ENCODE assay signal across 13 mouse cellular contexts in genomic region chr4:139477983-139478382, GRCm38 (mm10). TPM values are rescaled to one million over a fixed set of nuclear protein-coding genes. Genes with fewer than 3 reads are reported as not detected.
A peak's percentile ranks its signal among the peaks of the same experiment; 100 is the strongest.
DNase-seq lines count a peak whose midpoint lies in the region; ATAC-seq and TF ChIP-seq lines count a peak whose summit lies in the region.
"Had no signal": no experiment of that assay in that cellular context is flagged by ENCODE, and none has a peak within 500 bp of the region (broad histone marks: within the 10 kb centered on the region; RNA-seq: fewer than 3 reads in every experiment).

No protein-coding gene starts in this region.

- no peak overlapping the region for H3K4me2 ChIP-seq in hindbrain, embryonic 11.5 days (replicated peaks; ENCODE audit: low read depth, low read length)
- H3K4me2 ChIP-seq in midbrain, postnatal 0 days (ENCODE audit: low read depth, low read length, poor library complexity, severe bottlenecking), result no peak overlapping the region
- no peak overlapping the region for H3K4me2 ChIP-seq in forebrain, embryonic 12.5 days
- H3K4me2 ChIP-seq: liver, embryonic 15.5 days had no signal

- H3K9me3 ChIP-seq in hindbrain, embryonic 11.5 days (ENCODE audit: control insufficient read depth, low read length), result no peaks in the 10 kb centered on the region
- no peaks in the 10 kb centered on the region for H3K9me3 ChIP-seq in hindbrain, embryonic 10.5 days
- no peaks in the 10 kb centered on the region for H3K9me3 ChIP-seq in midbrain, postnatal 0 days (ENCODE audit: low read length)
- no peaks in the 10 kb centered on the region for H3K9me3 ChIP-seq in midbrain, embryonic 10.5 days (replicated peaks)
- H3K9me3 ChIP-seq in forebrain, embryonic 12.5 days, result no peaks in the 10 kb centered on the region
- H3K9me3 ChIP-seq: G1E; liver, embryonic 15.5 days had no signal

- TF ChIP-seq CTCF in midbrain, postnatal 0 days (IDR thresholded peaks at IDR 0.05), result peak; percentile 44

- no peaks in the 10 kb centered on the region for H3K27me3 ChIP-seq in hindbrain, embryonic 11.5 days (ENCODE audit: control insufficient read depth, insufficient read depth, low read length)
- no peaks in the 10 kb centered on the region for H3K27me3 ChIP-seq in hindbrain, embryonic 10.5 days (ENCODE audit: insufficient read depth, poor library complexity, severe bottlenecking)
- H3K27me3 ChIP-seq in midbrain, postnatal 0 days (ENCODE audit: insufficient read depth, low read length), result no peaks in the 10 kb centered on the region
- no peaks in the 10 kb centered on the region for H3K27me3 ChIP-seq in midbrain, embryonic 10.5 days (ENCODE audit: low read depth, poor library complexity, severe bottlenecking)
- no peaks in the 10 kb centered on the region for H3K27me3 ChIP-seq in forebrain, embryonic 12.5 days
- H3K27me3 ChIP-seq: liver, embryonic 15.5 days had no signal

- H3K9ac ChIP-seq in hindbrain, embryonic 11.5 days (ENCODE audit: low read depth, low read length), result no peak overlapping the region
- H3K9ac ChIP-seq in midbrain, postnatal 0 days (replicated peaks; ENCODE audit: low read length, poor library complexity, severe bottlenecking), result no peak overlapping the region
- H3K9ac ChIP-seq in forebrain, embryonic 12.5 days, result no peak overlapping the region
- H3K9ac ChIP-seq: liver, embryonic 15.5 days had no signal

- no peaks in the 10 kb centered on the region for H3K4me1 ChIP-seq in hindbrain, embryonic 11.5 days (replicated peaks; ENCODE audit: control insufficient read depth, insufficient read depth, low read length)
- no peaks in the 10 kb centered on the region for H3K4me1 ChIP-seq in hindbrain, embryonic 10.5 days (replicated peaks)
- H3K4me1 ChIP-seq in midbrain, postnatal 0 days (ENCODE audit: insufficient read depth, low read length), result no peaks in the 10 kb centered on the region
- no peaks in the 10 kb centered on the region for H3K4me1 ChIP-seq in midbrain, embryonic 10.5 days
- peaks cover 3% of the 10 kb centered on the region; the same call in 1 of the 2 replicates for H3K4me1 ChIP-seq in forebrain, embryonic 12.5 days
- H3K4me1 ChIP-seq: liver, embryonic 15.5 days had no signal

- ATAC-seq in hindbrain, embryonic 11.5 days (ENCODE audit: low FRiP score), result no peak
- ATAC-seq in midbrain, postnatal 0 days (ENCODE audit: low FRiP score), result no peak
- ATAC-seq in forebrain, embryonic 12.5 days (ENCODE audit: low FRiP score), result no peak

- peaks cover 38% of the 10 kb centered on the region for H3K36me3 ChIP-seq in hindbrain, embryonic 11.5 days (ENCODE audit: control insufficient read depth, insufficient read depth, low read length)
- H3K36me3 ChIP-seq in hindbrain, embryonic 10.5 days, result peaks cover 100% of the 10 kb centered on the region
- H3K36me3 ChIP-seq in midbrain, postnatal 0 days (ENCODE audit: insufficient read depth, low read length), result peaks cover 95% of the 10 kb centered on the region
- H3K36me3 ChIP-seq in midbrain, embryonic 10.5 days, result peaks cover 100% of the 10 kb centered on the region
- peaks cover 100% of the 10 kb centered on the region for H3K36me3 ChIP-seq in forebrain, embryonic 12.5 days (replicated peaks)

- WGBS in hindbrain, embryonic 11.5 days, result 78% methylated on average over 2 of the region's 2 CpGs
- WGBS in hindbrain, embryonic 10.5 days, result 85% methylated on average over 2 of the region's 2 CpGs
- 86% methylated on average over 2 of the region's 2 CpGs for WGBS in midbrain, postnatal 0 days
- 83% methylated on average over 2 of the region's 2 CpGs for WGBS in midbrain, embryonic 10.5 days
- WGBS in forebrain, embryonic 12.5 days, result 80% methylated on average over 2 of the region's 2 CpGs

- peak; percentile 41 for DNase-seq in hindbrain, embryonic 11.5 days (ENCODE audit: low spot score)
- DNase-seq in hindbrain, embryonic 10.5 days (ENCODE audit: low spot score), result no peak
- DNase-seq in midbrain, postnatal 0 days (ENCODE audit: low spot score), result no peak
- DNase-seq in midbrain, embryonic 10.5 days (ENCODE audit: low spot score), result no peak
- DNase-seq in ES-CJ7 (ENCODE audit: low read depth, low spot score) (peak; percentile 27), adipocyte (ENCODE audit: low spot score) (peak; percentile 27)
- DNase-seq in right cerebral cortex, postnatal 14 days, result no peak
- DNase-seq: cerebellum, adult 11-12 months; kidney, postnatal 10 days; thymus, adult 18-20 months had no signal

- H3K27ac ChIP-seq in hindbrain, embryonic 11.5 days (ENCODE audit: low read depth, low read length), result no peak overlapping the region
- no peak overlapping the region for H3K27ac ChIP-seq in hindbrain, embryonic 10.5 days
- no peak overlapping the region for H3K27ac ChIP-seq in midbrain, postnatal 0 days (ENCODE audit: low read depth, low read length)
- no peak overlapping the region for H3K27ac ChIP-seq in midbrain, embryonic 10.5 days (replicated peaks)
- no peak overlapping the region for H3K27ac ChIP-seq in forebrain, embryonic 12.5 days
- H3K27ac ChIP-seq: liver, embryonic 15.5 days had no signal

- no peak overlapping the region for H3K4me3 ChIP-seq in hindbrain, embryonic 11.5 days (ENCODE audit: low read depth, low read length)
- no peak overlapping the region for H3K4me3 ChIP-seq in hindbrain, embryonic 10.5 days
- H3K4me3 ChIP-seq in midbrain, postnatal 0 days (ENCODE audit: low read depth, low read length), result no peak overlapping the region
- no peak overlapping the region for H3K4me3 ChIP-seq in midbrain, embryonic 10.5 days
- H3K4me3 ChIP-seq in forebrain, embryonic 12.5 days (replicated peaks), result no peak overlapping the region
- H3K4me3 ChIP-seq: liver, embryonic 15.5 days had no signal

RNA-seq across cellular contexts. Expression of gene Iffo2, which starts 52.4 kb away (rescaled TPM):
- 3.3 and 4.8 TPM in 2 replicates for polyA plus RNA-seq in hindbrain, embryonic 11.5 days (2014; fragmentation: Nextera tagmentation; extraction: Ambion mirVana)
- 3.6 and 4.6 TPM in 2 replicates for polyA plus RNA-seq in hindbrain, embryonic 10.5 days (2016; fragmentation: Nextera tagmentation; extraction: Ambion mirVana)
- total RNA-seq in midbrain, postnatal 0 days (2014; rRNA removed), result 14.8 and 18.1 TPM in 2 replicates
- polyA plus RNA-seq in midbrain, postnatal 0 days (2015; fragmentation: Nextera tagmentation; extraction: Ambion mirVana), result 4.3 and 5.8 TPM in 2 replicates
- 3.3 and 3.5 TPM in 2 replicates for polyA plus RNA-seq in midbrain, embryonic 10.5 days (2016; fragmentation: Nextera tagmentation; extraction: Ambion mirVana)
- 3.3 and 4.5 TPM in 2 replicates for polyA plus RNA-seq in forebrain, embryonic 12.5 days (2016; fragmentation: Nextera tagmentation; extraction: Ambion mirVana)

Comparison
In these comparisons a context has a peak if more than half of its experiments do, and no peak if none do; other contexts are left out.
1. DNase-seq: peak in hindbrain, embryonic 11.5 days (single experiment), ES-CJ7 (single experiment) and adipocyte (single experiment); none in hindbrain, embryonic 10.5 days (single experiment), midbrain, postnatal 0 days (single experiment), midbrain, embryonic 10.5 days (single experiment) and right cerebral cortex, postnatal 14 days (single experiment).